Mouse (Mus musculus) forebrain, embryonic 16.5 days (tissue): ENCODE data around the gene Glce. TPM values are rescaled to one million over a fixed set of nuclear protein-coding genes. Genes with fewer than 3 reads are reported as not detected.
A peak's percentile ranks its signal among the peaks of the same experiment; 100 is the strongest.

Experiments
- ATAC-seq: fragments of 200-750 bp; cut with Nextera tagmentation; 2 replicates; pipeline ENCODE4 v1.8.0; 2017; ENCODE audit warnings: mild to moderate bottlenecking, moderate library complexity
- H3K27ac ChIP-seq: fragments of 300-500 bp; sonication (generic); 2 replicates; pipeline ENCODE4 v1.5.1; 2014; ENCODE audit warnings: low read length, control low read depth
- H3K27me3 ChIP-seq: fragments of 300-500 bp; sonication (generic); replicated peaks from 2 replicates; pipeline ENCODE4 v1.6.1; 2014; ENCODE audit warnings: low read length; ENCODE audit not compliant: control insufficient read depth, insufficient read depth
- H3K36me3 ChIP-seq: fragments of 300-500 bp; sonication (generic); 2 replicates; pipeline ENCODE4 v1.6.1; 2014; ENCODE audit not compliant: control insufficient read depth, insufficient read depth
- H3K4me1 ChIP-seq: fragments of 300-500 bp; sonication (generic); replicated peaks from 2 replicates; pipeline ENCODE4 v1.6.1; 2014; ENCODE audit warnings: low read length; ENCODE audit not compliant: control insufficient read depth, insufficient read depth
- H3K4me2 ChIP-seq: fragments of 300-500 bp; sonication (generic); 2 replicates; pipeline ENCODE4 v1.6.1; 2014; ENCODE audit warnings: mild to moderate bottlenecking, low read length, control low read depth
- H3K4me3 ChIP-seq: fragments of 300-500 bp; sonication (generic); replicated peaks from 2 replicates; pipeline ENCODE4 v1.5.1; 2014; ENCODE audit warnings: mild to moderate bottlenecking, low read length, control low read depth
- H3K9ac ChIP-seq: fragments of 300-500 bp; sonication (generic); replicated peaks from 2 replicates; pipeline ENCODE4 v1.6.1; 2014; ENCODE audit warnings: low read depth, low read length, control low read depth
- H3K9me3 ChIP-seq: fragments of 300-500 bp; sonication (generic); 2 replicates; pipeline ENCODE4 v1.6.1; 2016; ENCODE audit warnings: low read length; ENCODE audit not compliant: control insufficient read depth
- WGBS: fragments of 180-500 bp; shearing (Covaris S2); extraction: QIAGEN DNeasy Blood & Tissue Kit; methylation state at CpG from one replicate; pipeline ENCODE4 v1.1.7; 2014; 5-methylcytosine and 5-hydroxymethylcytosine counted together
- polyA plus RNA-seq: library from polyadenylated mRNA; unstranded; fragments of >200 nt; fragmentation: Nextera tagmentation; extraction: Ambion mirVana; gene quantifications from 2 replicates; pipeline ENCODE4 v1.2.1, GENCODE M21; 2015

Glce gene
- polyA plus RNA-seq, 1 experiment from 2014 or later = 22.7 TPM

DNA sequence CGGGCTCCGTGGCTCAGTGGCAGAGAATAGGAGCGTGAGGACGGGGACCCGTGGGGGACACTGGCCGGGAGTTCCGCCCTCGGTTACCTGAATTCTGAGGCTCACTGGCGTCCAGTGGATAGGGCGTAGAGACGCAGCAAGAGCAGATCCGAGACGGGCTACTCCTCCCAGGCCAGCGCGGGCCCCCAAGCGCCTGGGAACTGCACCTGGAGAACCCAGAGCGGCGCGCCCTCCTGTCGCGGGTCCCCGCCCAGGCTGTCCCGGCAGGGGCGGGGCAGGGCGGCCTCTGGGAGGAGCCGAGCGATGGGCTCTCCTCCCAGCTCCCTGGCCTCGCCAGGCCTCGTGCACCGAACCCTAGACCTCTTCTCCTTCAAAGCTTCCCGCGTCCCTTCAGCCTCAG, 95.9 kb downstream of the Glce start, which contains the start of gene Paqr5:
TSS of gene Paqr5 (minus strand) at position 257 of the 400 bp plus-strand sequence.
- no peaks in the 10 kb centered on the region for H3K9me3 ChIP-seq
- H3K36me3 ChIP-seq = no peaks in the 10 kb centered on the region
- peak within 1 kb of the TSS; percentile 21 for H3K4me3 ChIP-seq
- ATAC-seq = no peak
- H3K27me3 ChIP-seq = peaks cover 11% of the 10 kb centered on the region
- 2% methylated on average over 30 of the region's 32 CpGs for WGBS
- H3K4me1 ChIP-seq = peaks cover 7% of the 10 kb centered on the region
- peak within 1 kb of the TSS; percentile 54 for H3K4me2 ChIP-seq
- H3K9ac ChIP-seq = 0 out of 2 replicates have a peak within 1 kb of the TSS, but pooled peaks have one; percentile 1
- no peak within 1 kb of the TSS for H3K27ac ChIP-seq

DNA sequence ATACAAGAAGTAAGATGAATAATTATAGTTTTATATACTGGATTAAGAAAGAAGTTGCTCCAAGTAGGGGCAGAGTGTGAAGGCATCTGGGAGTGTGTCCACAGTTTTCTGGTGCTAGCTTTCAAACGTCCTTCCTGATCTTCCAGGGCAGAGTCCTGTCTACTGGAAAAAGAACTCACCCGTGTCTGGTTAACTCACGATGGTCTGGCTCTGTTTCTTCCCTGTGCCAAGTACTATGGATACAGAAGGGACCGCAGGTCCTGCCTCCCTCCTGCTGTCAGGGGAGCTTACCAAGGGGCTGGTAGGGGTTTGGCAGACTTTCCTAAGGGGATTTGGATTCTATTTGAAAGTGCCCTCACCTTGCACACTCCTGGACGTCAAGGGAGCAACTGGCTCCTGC, 97.4 kb downstream of the Glce start:
- Histone ChIP-seq H3K27ac (no peak overlapping the region), H3K36me3 (no peaks in the 10 kb centered on the region), H3K27me3 (peaks cover 11% of the 10 kb centered on the region), H3K4me2 (no peak overlapping the region), H3K4me1 (peaks cover 7% of the 10 kb centered on the region), H3K4me3 (no peak overlapping the region), H3K9ac (no peak overlapping the region), H3K9me3 (no peaks in the 10 kb centered on the region)
- ATAC-seq = no peak
- WGBS = 33% methylated on average over 5 of the region's 5 CpGs

DNA sequence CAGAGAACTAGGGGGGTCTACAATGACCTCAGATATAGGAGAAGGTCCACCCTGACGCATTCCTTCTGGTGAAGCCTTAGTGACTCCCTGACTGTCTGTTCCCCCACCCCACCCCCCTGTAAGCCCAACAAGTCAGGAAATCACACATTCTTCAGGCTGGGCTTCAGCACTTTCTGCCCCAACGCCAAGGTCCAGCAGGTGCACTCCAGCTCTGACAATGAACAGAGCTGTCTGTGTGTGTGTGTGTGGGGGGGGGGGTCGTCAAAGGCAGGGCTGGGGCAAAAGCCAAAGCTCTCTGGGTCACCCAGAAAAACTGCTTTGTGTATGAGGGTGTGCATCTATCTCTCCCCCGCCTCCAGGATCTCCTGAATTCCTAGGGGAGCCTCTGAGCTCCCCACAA, 98.6 kb downstream of the Glce start:
- no peak for ATAC-seq
- Histone ChIP-seq H3K4me1 (peaks cover 7% of the 10 kb centered on the region), H3K27ac (no peak overlapping the region), H3K9ac (no peak overlapping the region), H3K4me2 (no peak overlapping the region), H3K9me3 (no peaks in the 10 kb centered on the region), H3K4me3 (no peak overlapping the region), H3K36me3 (no peaks in the 10 kb centered on the region), H3K27me3 (peaks cover 11% of the 10 kb centered on the region)
- 62% methylated on average over 4 of the region's 4 CpGs for WGBS

DNA sequence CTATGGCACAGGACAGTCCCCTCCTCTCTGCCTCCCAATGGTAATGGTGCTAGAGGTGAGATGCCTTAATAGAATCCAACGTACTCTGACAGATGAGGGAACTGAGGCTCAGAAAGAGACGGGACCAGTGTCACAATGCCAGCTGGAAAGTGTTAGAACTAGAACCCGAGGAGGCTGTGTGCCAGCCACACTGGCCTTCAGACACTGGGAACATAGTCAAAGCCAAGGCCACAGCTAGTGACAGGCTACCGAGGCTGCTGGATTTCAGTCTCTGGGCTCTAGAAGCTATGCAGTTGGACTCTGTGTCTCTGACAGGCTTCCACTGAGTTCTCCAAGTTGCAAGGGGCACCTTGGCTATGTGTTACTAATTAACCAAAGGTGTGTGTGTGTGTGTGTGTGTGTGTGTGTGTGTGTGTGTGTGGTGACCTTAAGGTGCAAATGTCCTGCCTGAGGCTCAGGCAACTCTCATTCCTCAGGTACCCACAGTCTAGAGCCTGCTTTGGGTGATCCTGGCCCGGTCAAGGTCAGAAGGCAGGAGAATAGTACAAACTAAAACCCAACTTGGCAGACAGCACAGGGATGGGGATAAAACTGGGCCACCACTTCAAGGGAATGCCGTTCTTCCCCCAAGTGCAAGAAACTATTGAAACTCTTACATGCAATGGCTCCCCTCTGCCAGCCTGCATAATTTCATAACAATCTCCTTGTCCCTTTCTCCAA, 99.3 kb downstream of the Glce start:
- H3K36me3 ChIP-seq = no peaks in the 10 kb centered on the region
- H3K9me3 ChIP-seq = no peaks in the 10 kb centered on the region
- H3K27me3 ChIP-seq = peaks cover 11% of the 10 kb centered on the region
- H3K9ac ChIP-seq = no peak overlapping the region
- H3K4me1 ChIP-seq = peaks cover 7% of the 10 kb centered on the region
- H3K27ac ChIP-seq = no peak overlapping the region
- no peak for ATAC-seq
- H3K4me3 ChIP-seq = no peak overlapping the region
- no peak overlapping the region for H3K4me2 ChIP-seq
- 89% methylated on average over 6 of the region's 6 CpGs for WGBS

DNA sequence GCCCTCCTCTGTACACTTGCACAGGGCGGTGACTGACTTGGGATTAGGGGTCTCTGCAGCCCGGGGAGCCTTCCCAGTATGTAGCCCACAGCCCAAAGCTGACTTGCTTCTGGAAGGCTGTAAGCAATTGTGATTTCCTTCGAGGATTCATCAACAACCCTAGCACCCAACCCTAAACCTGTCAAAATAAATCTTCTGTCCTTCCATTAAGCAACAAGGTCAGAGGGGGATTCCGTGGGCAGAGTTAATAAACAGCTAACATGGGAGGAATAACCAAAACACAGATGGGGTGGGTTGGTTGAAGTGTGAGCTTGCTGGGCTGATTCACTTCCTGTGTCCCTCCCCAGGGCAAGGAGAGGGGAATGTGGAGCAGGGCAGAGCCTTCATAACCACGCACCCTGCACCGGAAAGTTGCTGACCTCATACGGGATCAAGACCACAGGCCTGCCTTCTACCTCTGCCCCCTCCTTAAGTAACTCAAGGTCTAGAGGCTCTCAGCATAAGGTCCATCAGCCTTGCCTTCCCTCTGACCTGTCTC, 100.8 kb downstream of the Glce start:
- WGBS = 77% methylated on average over 7 of the region's 7 CpGs
- H3K4me1 ChIP-seq = peaks cover 4% of the 10 kb centered on the region
- no peak for ATAC-seq

DNA sequence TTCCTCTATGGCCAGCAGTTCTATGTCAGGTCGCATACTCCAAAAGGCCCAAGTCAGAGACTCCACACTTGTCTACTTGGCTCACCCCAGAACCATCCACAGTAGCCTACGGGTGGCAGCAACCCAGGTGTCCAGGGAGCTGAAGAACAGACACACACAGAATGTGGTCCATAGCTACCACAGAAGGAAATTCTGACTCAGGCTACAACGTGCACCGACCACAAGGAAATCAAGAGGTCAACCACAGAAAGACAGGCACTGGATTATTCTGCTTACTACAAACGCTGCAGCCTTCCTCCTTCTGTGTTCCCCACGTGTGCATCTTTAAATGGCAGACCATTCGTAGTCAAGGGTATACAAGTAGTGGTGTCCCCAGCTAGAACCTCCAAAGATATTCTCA, 102.2 kb downstream of the Glce start:
- no peak for ATAC-seq
- no peak overlapping the region for H3K4me3 ChIP-seq
- no peaks in the 10 kb centered on the region for H3K36me3 ChIP-seq
- H3K27ac ChIP-seq = no peak overlapping the region
- no peak overlapping the region for H3K9ac ChIP-seq
- peaks cover 3% of the 10 kb centered on the region for H3K27me3 ChIP-seq
- no peak overlapping the region for H3K4me2 ChIP-seq
- WGBS = 88% methylated on average over 7 of the region's 7 CpGs
- H3K4me1 ChIP-seq = no peaks in the 10 kb centered on the region
- H3K9me3 ChIP-seq = no peaks in the 10 kb centered on the region

More for the DNA sequence above, 100.8 kb downstream of the Glce start:
- Histone ChIP-seq H3K9me3 (no peaks in the 10 kb centered on the region), H3K36me3 (no peaks in the 10 kb centered on the region), H3K9ac (no peak overlapping the region), H3K27me3 (peaks cover 7% of the 10 kb centered on the region), H3K27ac (no peak overlapping the region), H3K4me3 (no peak overlapping the region), H3K4me2 (no peak overlapping the region)

DNA sequence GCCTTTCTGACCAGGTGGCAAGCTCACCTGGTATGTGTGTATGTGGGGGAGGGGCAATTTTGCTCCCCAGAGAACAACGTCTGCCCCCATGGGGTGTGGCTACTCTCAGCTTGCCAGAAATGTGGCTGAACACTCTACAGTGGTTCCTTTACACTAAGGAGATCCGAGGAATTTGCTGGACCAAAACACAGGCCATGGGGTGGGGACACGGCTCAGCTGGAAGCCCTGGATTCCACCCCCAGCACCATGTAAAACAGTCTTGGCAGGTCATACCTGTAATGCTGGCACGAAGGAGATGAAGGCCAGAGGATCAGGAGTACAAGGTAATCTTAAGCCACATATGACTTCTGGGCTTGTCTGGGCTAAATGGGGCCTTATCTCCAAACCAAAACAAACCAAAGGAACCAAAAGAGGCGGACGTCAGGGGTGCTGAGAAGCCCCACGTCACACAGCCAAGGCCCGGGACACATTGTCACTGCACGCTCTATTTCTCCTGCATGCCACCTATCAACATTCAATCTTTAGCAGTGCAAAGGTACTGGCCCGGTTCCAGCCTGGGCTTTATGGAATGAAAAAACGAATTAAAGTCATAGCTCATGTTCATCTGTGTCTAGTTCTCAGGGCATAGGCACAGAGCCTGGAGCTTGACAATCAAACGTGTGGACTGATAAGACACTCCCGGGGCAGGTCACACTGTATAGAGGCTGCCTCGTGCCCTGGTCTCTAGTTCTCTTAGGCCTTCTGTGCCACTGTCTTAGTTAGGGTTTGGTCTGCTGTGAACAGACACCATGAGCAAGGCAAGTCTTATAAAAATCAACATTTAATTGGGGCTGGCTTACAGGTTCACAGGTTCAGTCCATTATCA, 104.0 kb downstream of the Glce start:
- Histone ChIP-seq H3K27ac (no peak overlapping the region), H3K27me3 (no peaks in the 10 kb centered on the region), H3K36me3 (no peaks in the 10 kb centered on the region), H3K9me3 (no peaks in the 10 kb centered on the region), H3K4me2 (no peak overlapping the region), H3K4me3 (no peak overlapping the region), H3K9ac (no peak overlapping the region), H3K4me1 (no peaks in the 10 kb centered on the region)
- 80% methylated on average over 14 of the region's 14 CpGs for WGBS
- no peak for ATAC-seq

DNA sequence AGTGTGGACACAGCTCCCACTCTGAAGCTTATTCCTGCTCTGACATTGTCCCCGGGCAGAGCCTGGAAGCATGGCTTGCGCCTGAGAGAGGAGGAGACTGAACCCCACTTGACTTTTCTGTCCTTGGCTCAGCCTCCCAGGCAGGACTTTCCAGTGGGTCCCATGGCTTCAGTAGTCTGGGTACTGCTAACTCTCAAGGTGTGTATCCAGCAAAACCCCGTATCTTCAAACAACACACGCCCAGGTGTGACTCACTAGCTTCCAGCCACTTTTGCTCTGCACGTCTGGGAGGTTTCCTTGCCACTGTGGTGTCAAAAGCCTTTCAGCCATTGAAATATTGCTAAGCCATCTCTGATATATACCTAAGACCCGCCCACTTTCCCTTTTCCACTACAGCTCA, 105.1 kb downstream of the Glce start:
- 83% methylated on average over 6 of the region's 6 CpGs for WGBS
- H3K36me3 ChIP-seq = no peaks in the 10 kb centered on the region
- no peaks in the 10 kb centered on the region for H3K9me3 ChIP-seq
- no peaks in the 10 kb centered on the region for H3K27me3 ChIP-seq
- ATAC-seq = no peak
- no peak overlapping the region for H3K9ac ChIP-seq
- H3K27ac ChIP-seq = no peak overlapping the region
- no peak overlapping the region for H3K4me2 ChIP-seq
- no peaks in the 10 kb centered on the region for H3K4me1 ChIP-seq
- no peak overlapping the region for H3K4me3 ChIP-seq

DNA sequence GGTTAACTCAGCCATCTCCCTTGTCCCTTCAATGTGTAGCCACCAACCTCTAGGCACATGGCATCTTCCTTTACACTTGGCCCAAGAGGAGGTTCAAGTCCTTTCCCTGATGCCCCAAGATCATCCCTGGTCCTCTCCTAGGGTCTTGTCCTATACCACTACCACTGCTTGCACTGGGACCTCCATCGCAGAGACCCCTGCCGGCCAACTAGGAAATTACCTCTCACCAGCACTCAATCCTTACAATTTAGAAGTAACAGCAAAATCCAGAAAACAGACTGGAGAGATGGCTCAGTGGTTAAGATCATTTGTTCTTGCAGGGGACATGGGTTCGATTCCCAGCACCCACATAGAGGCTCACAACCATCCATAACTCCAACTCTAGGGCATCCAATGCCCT, 107.0 kb downstream of the Glce start:
- Histone ChIP-seq H3K27ac (no peak overlapping the region), H3K4me1 (no peaks in the 10 kb centered on the region), H3K27me3 (no peaks in the 10 kb centered on the region), H3K4me3 (no peak overlapping the region), H3K9me3 (no peaks in the 10 kb centered on the region), H3K9ac (no peak overlapping the region), H3K4me2 (no peak overlapping the region), H3K36me3 (no peaks in the 10 kb centered on the region)
- ATAC-seq = no peak
- 67% methylated on average over 3 of the region's 3 CpGs for WGBS
